Mouse (Mus musculus) testis, adult 2 months (tissue): ENCODE measurements around the gene Krtcap2. TPM values are rescaled to one million over a fixed set of nuclear protein-coding genes. Genes with fewer than 3 reads are reported as not detected.

Experiments used
- H3K27ac ChIP-seq: fragments of 200-500 bp; 2 replicates; pipeline ENCODE4 v1.5.1; 2012; ENCODE audit warnings: low read depth, low read length; ENCODE audit not compliant: control insufficient read depth, insufficient read depth
- H3K27me3 ChIP-seq: fragments of 200-500 bp; 2 replicates; pipeline ENCODE4 v1.6.1; 2012; ENCODE audit warnings: mild to moderate bottlenecking, low read length, moderate library complexity; ENCODE audit not compliant: control insufficient read depth, insufficient read depth
- H3K36me3 ChIP-seq: fragments of 200-500 bp; 2 replicates; pipeline ENCODE4 v1.6.1; 2012; ENCODE audit warnings: mild to moderate bottlenecking, low read length; ENCODE audit not compliant: control insufficient read depth, insufficient read depth
- H3K4me1 ChIP-seq: fragments of 200-500 bp; 2 replicates; pipeline ENCODE4 v1.6.1; 2012; ENCODE audit warnings: low read length; ENCODE audit not compliant: control insufficient read depth, insufficient read depth
- H3K4me3 ChIP-seq: fragments of 200-500 bp; 2 replicates; pipeline ENCODE4 v1.5.1; 2012; ENCODE audit warnings: low read depth, mild to moderate bottlenecking, low read length, moderate library complexity, mixed read lengths; ENCODE audit not compliant: control insufficient read depth
- CTCF ChIP-seq: fragments of 200-500 bp; IDR thresholded peaks from 2 replicates; pipeline ENCODE4 v1.5.1; 2012; ENCODE audit warnings: low read depth, mild to moderate bottlenecking, inconsistent platforms, low read length, moderate library complexity; ENCODE audit not compliant: control insufficient read depth, insufficient read depth, insufficient replicate concordance
- POLR2A ChIP-seq: fragments of 200-500 bp; IDR thresholded peaks from 2 replicates; pipeline ENCODE4 v1.6.1; 2012; ENCODE audit warnings: low read depth, mild to moderate bottlenecking, inconsistent platforms, low read length, moderate library complexity; ENCODE audit not compliant: control insufficient read depth
- polyA plus RNA-seq: library from polyadenylated mRNA; depleted of rRNA; stranded (reverse); fragments of >200 nt; gene quantifications from 2 replicates; pipeline ENCODE4 v1.2.3, GENCODE M21; 2012; rRNA removed

The Krtcap2 gene
- polyA plus RNA-seq, 1 experiment, result 30.7 TPM

GRCm38 (mm10) chr3:89293247-89293918 lies 47.6 kb downstream of the Krtcap2 start:
- no peak overlapping the region for H3K27ac ChIP-seq
- H3K4me3 ChIP-seq, result no peak overlapping the region
- H3K27me3 ChIP-seq, result no peaks in the 10 kb centered on the region
- no peaks in the 10 kb centered on the region for H3K36me3 ChIP-seq
- H3K4me1 ChIP-seq, result no peaks in the 10 kb centered on the region
- no peak for TF ChIP-seq POLR2A
- no peak for TF ChIP-seq CTCF

GRCm38 (mm10) chr3:89294195-89294594 lies 48.4 kb downstream of the Krtcap2 start:
- TF ChIP-seq CTCF (no peak), POLR2A (no peak)
- H3K4me1 ChIP-seq, result peaks cover under 1% of the 10 kb centered on the region; the same call in 1 of the 2 replicates
- H3K27me3 ChIP-seq, result no peaks in the 10 kb centered on the region
- H3K4me3 ChIP-seq, result no peak overlapping the region
- no peak overlapping the region for H3K27ac ChIP-seq
- H3K36me3 ChIP-seq, result no peaks in the 10 kb centered on the region

- Histone ChIP-seq H3K4me3 (no peak overlapping the region), H3K27ac (no peak overlapping the region), H3K27me3 (no peaks in the 10 kb centered on the region), H3K4me1 (peaks cover 4% of the 10 kb centered on the region), H3K36me3 (no peaks in the 10 kb centered on the region)
- TF ChIP-seq POLR2A (no peak), CTCF (no peak)
These were observed 50.0 kb downstream of the Krtcap2 start for GRCm38 (mm10) chr3:89295685-89296230.

GRCm38 (mm10) chr3:89296761-89297396 lies 51.1 kb downstream of the Krtcap2 start:
- Histone ChIP-seq H3K27ac (no peak overlapping the region), H3K36me3 (no peaks in the 10 kb centered on the region), H3K4me3 (no peak overlapping the region), H3K4me1 (peaks cover 4% of the 10 kb centered on the region), H3K27me3 (no peaks in the 10 kb centered on the region)
- TF ChIP-seq CTCF (no peak), POLR2A (no peak)

DNA sequence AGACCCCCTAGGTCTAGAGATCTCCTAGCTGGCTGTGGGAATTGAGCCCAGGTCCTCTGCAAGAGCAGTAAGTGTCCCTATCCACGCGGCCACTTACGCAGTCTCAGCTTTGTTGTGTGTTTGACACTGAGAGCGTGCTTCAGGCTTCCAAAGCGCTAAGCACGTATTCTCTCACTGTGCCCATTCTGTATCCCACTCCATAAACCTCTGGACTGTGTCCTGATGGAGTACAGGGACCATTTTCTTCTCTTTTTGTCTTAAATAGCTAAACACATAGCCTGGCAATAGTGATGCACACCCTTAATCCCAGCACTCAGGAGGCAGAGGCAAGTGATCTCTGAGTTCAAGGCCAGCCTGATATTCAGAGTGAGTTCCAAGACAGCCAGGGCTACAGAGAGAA lies 53.1 kb downstream of the Krtcap2 start:
- Histone ChIP-seq H3K4me3 (no peak overlapping the region), H3K27ac (no peak overlapping the region), H3K4me1 (peaks cover 4% of the 10 kb centered on the region), H3K36me3 (no peaks in the 10 kb centered on the region), H3K27me3 (no peaks in the 10 kb centered on the region)
- no peak for TF ChIP-seq POLR2A
- TF ChIP-seq CTCF, result no peak

DNA sequence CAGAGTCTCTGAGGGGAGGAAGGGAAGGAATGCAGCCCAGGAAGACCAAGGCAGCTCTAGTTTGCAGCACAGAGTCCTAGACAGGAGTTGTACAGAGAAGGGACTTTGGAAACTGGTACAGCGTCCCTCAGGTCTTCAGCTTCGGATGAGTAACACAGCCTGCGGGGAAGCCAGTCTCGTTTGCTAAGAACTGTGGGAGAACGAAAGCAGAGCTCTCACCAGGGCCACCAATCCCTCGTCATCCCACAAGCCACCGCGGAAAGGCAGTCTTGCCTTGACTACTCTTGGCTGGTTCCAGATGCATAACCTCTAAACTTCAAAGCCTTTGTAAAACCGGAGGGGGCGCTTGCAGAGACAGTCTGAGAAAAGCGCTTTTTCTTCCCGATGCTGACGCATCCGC lies 53.7 kb downstream of the Krtcap2 start:
- H3K27ac ChIP-seq, result no peak overlapping the region
- peaks cover 4% of the 10 kb centered on the region for H3K4me1 ChIP-seq
- no peak overlapping the region; the same call in none of the 2 replicates for H3K4me3 ChIP-seq
- H3K27me3 ChIP-seq, result no peaks in the 10 kb centered on the region
- no peaks in the 10 kb centered on the region for H3K36me3 ChIP-seq
- TF ChIP-seq POLR2A (no peak), CTCF (no peak)

Other genes starting within 250 kb of the Krtcap2 start
- 7.3 and 9.0 TPM in 2 replicates for gene Rusc1, start 152.7 kb upstream of the Krtcap2 start, polyA plus RNA-seq
- gene Gm43738, start 144.9 kb upstream of the Krtcap2 start, polyA plus RNA-seq, result not detected in 2 replicates
- gene Fdps, start 144.0 kb upstream of the Krtcap2 start, polyA plus RNA-seq, result 109 and 114 TPM in 2 replicates
- gene Pklr, start 109.8 kb upstream of the Krtcap2 start, polyA plus RNA-seq, result not detected in 2 replicates
- gene Hcn3, start 85.8 kb upstream of the Krtcap2 start, polyA plus RNA-seq, result 1.7 and 2.2 TPM in 2 replicates
- 48.3 and 50.6 TPM in 2 replicates for gene Clk2, start 81.2 kb upstream of the Krtcap2 start, polyA plus RNA-seq
- gene Scamp3, start 68.5 kb upstream of the Krtcap2 start, polyA plus RNA-seq, result 70.9 and 73.0 TPM in 2 replicates
- gene Fam189b, start 62.8 kb upstream of the Krtcap2 start, polyA plus RNA-seq, result 5.7 and 7.1 TPM in 2 replicates
- gene Gba, start 43.0 kb upstream of the Krtcap2 start, polyA plus RNA-seq, result 17.4 and 19.9 TPM in 2 replicates
- 66.6 and 73.2 TPM in 2 replicates for gene Thbs3, start 30.8 kb upstream of the Krtcap2 start, polyA plus RNA-seq
- 482 and 525 TPM in 2 replicates for gene Mtx1, start 18.9 kb upstream of the Krtcap2 start, polyA plus RNA-seq
- 35.1 and 38.3 TPM in 2 replicates for gene Muc1, start 16.9 kb upstream of the Krtcap2 start, polyA plus RNA-seq
- gene Trim46, start 343 bp downstream of the Krtcap2 start, polyA plus RNA-seq, result 27.7 and 27.9 TPM in 2 replicates
- gene Dpm3, start 13.4 kb downstream of the Krtcap2 start, polyA plus RNA-seq, result 42.2 and 53.9 TPM in 2 replicates
- gene Slc50a1, start 24.6 kb downstream of the Krtcap2 start, polyA plus RNA-seq, result 9.7 and 12.7 TPM in 2 replicates
- 1.1 and 1.7 TPM in 2 replicates for gene Efna1, start 35.2 kb downstream of the Krtcap2 start, polyA plus RNA-seq
- gene Efna3, start 77.0 kb downstream of the Krtcap2 start, polyA plus RNA-seq, result 9.9 and 13.3 TPM in 2 replicates
- 1.1 and 1.6 TPM in 2 replicates for gene Efna4, start 92.1 kb downstream of the Krtcap2 start, polyA plus RNA-seq
- gene Adam15, start 104.0 kb downstream of the Krtcap2 start, polyA plus RNA-seq, result 39.7 and 51.1 TPM in 2 replicates
- 108 and 110 TPM in 2 replicates for gene Dcst2, start 116.0 kb downstream of the Krtcap2 start, polyA plus RNA-seq
- gene Dcst1, start 119.3 kb downstream of the Krtcap2 start, polyA plus RNA-seq, result 74.5 and 81.0 TPM in 2 replicates
- 4.4 and 5.9 TPM in 2 replicates for gene Zbtb7b, start 148.8 kb downstream of the Krtcap2 start, polyA plus RNA-seq
- gene Lenep, start 156.8 kb downstream of the Krtcap2 start, polyA plus RNA-seq, result not detected in 2 replicates
- 67.6 and 71.8 TPM in 2 replicates for gene Flad1, start 165.9 kb downstream of the Krtcap2 start, polyA plus RNA-seq
- gene Cks1b, start 172.4 kb downstream of the Krtcap2 start, polyA plus RNA-seq, result 14.7 and 16.5 TPM in 2 replicates
- 15.7 and 17.3 TPM in 2 replicates for gene Shc1, start 172.5 kb downstream of the Krtcap2 start, polyA plus RNA-seq
- gene Pygo2, start 184.2 kb downstream of the Krtcap2 start, polyA plus RNA-seq, result 18.1 and 19.6 TPM in 2 replicates
- 8.2 and 9.9 TPM in 2 replicates for gene Pbxip1, start 190.7 kb downstream of the Krtcap2 start, polyA plus RNA-seq
- gene Pmvk, start 208.6 kb downstream of the Krtcap2 start, polyA plus RNA-seq, result 21.0 and 23.1 TPM in 2 replicates